Mouse (Mus musculus) hindbrain, postnatal 0 days (tissue): ENCODE measurements around the gene Dennd2c. TPM values are rescaled to one million over a fixed set of nuclear protein-coding genes. Genes with fewer than 3 reads are reported as not detected.
"Not testable (repeated sequence)": the region's sequence is repeated elsewhere in the genome, so short reads cannot be mapped to it uniquely, and the experiment has no call there.

ENCODE experiments used
- ATAC-seq: fragments of 200-750 bp; cut with Nextera tagmentation; 2 replicates; pipeline ENCODE4 v1.8.0; 2017; ENCODE audit warnings: mild to moderate bottlenecking, moderate TSS enrichment, moderate library complexity
- DNase-seq: peaks from one replicate; pipeline ENCODE4 v3.0.0-alpha.2; 2015; ENCODE audit warnings: low spot score
- H3K27ac ChIP-seq: fragments of 300-500 bp; sonication (generic); 2 replicates; pipeline ENCODE4 v1.5.1; 2014; ENCODE audit warnings: mild to moderate bottlenecking
- H3K27me3 ChIP-seq: fragments of 300-500 bp; sonication (generic); 2 replicates; pipeline ENCODE4 v1.6.1; 2014; ENCODE audit warnings: low read length, mixed read lengths; ENCODE audit not compliant: insufficient read depth
- H3K36me3 ChIP-seq: fragments of 300-500 bp; sonication (generic); 2 replicates; pipeline ENCODE4 v1.6.1; 2014; ENCODE audit warnings: low read length, mixed read lengths; ENCODE audit not compliant: insufficient read depth
- H3K4me1 ChIP-seq: fragments of 300-500 bp; sonication (generic); 2 replicates; pipeline ENCODE4 v1.6.1; 2014; ENCODE audit warnings: antibody characterized with exemption, low read length, mixed read lengths; ENCODE audit not compliant: insufficient read depth
- H3K4me2 ChIP-seq: fragments of 300-500 bp; sonication (generic); 2 replicates; pipeline ENCODE4 v1.6.1; 2014; ENCODE audit warnings: low read depth, mild to moderate bottlenecking, low read length, moderate library complexity, mixed read lengths
- H3K4me3 ChIP-seq: fragments of 300-500 bp; sonication (generic); 2 replicates; pipeline ENCODE4 v1.5.1; 2014; ENCODE audit warnings: low read length
- H3K9ac ChIP-seq: fragments of 300-500 bp; sonication (generic); replicated peaks from 2 replicates; pipeline ENCODE4 v1.6.1; 2014; ENCODE audit warnings: mild to moderate bottlenecking, low read length, moderate library complexity, mixed read lengths
- H3K9me3 ChIP-seq: fragments of 300-500 bp; sonication (generic); 2 replicates; pipeline ENCODE4 v1.6.1; 2016; ENCODE audit warnings: low read length, mixed read lengths
- CTCF ChIP-seq: IDR thresholded peaks from 2 replicates; pipeline ENCODE4 v1.5.1; 2016; ENCODE audit warnings: antibody characterized with exemption, control low read depth, low read depth
- WGBS: fragments of 180-500 bp; shearing (Covaris S2); extraction: QIAGEN DNeasy Blood & Tissue Kit; methylation state at CpG from one replicate; pipeline ENCODE4 v1.1.7; 2014; 5-methylcytosine and 5-hydroxymethylcytosine counted together
- polyA plus RNA-seq: library from polyadenylated mRNA; unstranded; fragments of >200 nt; fragmentation: Nextera tagmentation; extraction: Ambion mirVana; gene quantifications from 2 replicates; pipeline ENCODE4 v1.2.1, GENCODE M21; 2015
- total RNA-seq: library from RNA; depleted of rRNA; stranded (reverse); fragments of >200 nt; gene quantifications from 2 replicates; pipeline ENCODE4 v1.2.3, GENCODE M21; 2014

Gene Dennd2c
- total and polyA plus RNA-seq, 2 experiments from 2014 or later: 0.79 to 0.94 TPM

DNA sequence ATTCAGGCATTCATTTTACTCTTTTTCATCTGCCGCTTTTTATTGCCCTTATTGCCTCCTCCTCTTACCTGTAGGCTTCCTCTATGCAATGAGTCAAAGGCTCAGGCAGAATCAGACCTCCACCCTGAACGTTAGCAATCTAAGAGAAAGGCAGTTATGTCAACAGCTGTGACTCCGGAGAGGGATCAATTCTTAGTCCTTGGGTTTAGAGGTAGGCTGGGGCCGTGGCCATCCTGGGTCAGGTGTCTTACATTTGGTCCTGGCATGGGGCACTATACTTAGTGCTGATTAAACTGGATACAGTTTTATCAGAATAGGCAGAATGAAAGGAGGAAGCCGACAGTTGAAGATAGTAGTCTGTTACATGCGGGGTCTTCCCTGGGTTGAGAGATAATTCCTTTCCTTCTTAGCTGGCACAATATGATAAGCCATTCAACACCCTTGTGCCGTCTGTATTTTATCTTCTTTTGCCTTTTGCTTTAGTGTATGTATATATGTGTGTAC lies 94.0 kb downstream of the Dennd2c start:
- no peaks in the 10 kb centered on the region for H3K27me3 ChIP-seq
- no peak overlapping the region for H3K27ac ChIP-seq
- 89% methylated on average over 7 of the region's 7 CpGs for WGBS
- no peak for DNase-seq
- H3K4me3 ChIP-seq: no peak overlapping the region
- H3K4me1 ChIP-seq: no peaks in the 10 kb centered on the region
- H3K9ac ChIP-seq: no peak overlapping the region
- H3K36me3 ChIP-seq: no peaks in the 10 kb centered on the region
- no peaks in the 10 kb centered on the region for H3K9me3 ChIP-seq
- ATAC-seq: no peak
- no peak for TF ChIP-seq CTCF
- no peak overlapping the region for H3K4me2 ChIP-seq

DNA sequence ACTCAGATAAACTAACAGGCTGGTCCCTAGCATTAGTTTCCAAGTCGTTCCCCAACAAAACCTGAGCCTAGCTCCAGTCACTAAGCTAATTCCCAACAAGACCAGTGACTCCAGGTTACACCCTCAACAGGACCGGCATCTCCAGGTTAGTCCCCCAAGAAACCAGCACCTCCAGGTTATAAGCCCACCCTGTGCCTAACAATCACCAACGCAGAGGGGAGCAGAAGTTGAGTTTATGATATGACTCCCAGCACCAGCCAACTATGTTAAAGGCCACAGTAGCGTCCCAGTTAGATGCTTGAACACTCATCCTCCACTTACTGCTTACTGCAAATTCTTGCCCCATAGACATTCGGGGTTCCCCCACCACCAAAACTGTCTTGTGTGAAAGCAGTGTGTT lies 97.0 kb downstream of the Dennd2c start:
- H3K4me1 ChIP-seq: no peaks in the 10 kb centered on the region
- no peak overlapping the region for H3K4me3 ChIP-seq
- H3K4me2 ChIP-seq: no peak overlapping the region
- no peak for TF ChIP-seq CTCF
- H3K9me3 ChIP-seq: no peaks in the 10 kb centered on the region
- ATAC-seq: no peak
- 92% methylated on average over 5 of the region's 5 CpGs for WGBS
- no peaks in the 10 kb centered on the region for H3K36me3 ChIP-seq
- H3K27ac ChIP-seq: no peak overlapping the region
- no peaks in the 10 kb centered on the region for H3K27me3 ChIP-seq
- no peak for DNase-seq
- H3K9ac ChIP-seq: no peak overlapping the region

DNA sequence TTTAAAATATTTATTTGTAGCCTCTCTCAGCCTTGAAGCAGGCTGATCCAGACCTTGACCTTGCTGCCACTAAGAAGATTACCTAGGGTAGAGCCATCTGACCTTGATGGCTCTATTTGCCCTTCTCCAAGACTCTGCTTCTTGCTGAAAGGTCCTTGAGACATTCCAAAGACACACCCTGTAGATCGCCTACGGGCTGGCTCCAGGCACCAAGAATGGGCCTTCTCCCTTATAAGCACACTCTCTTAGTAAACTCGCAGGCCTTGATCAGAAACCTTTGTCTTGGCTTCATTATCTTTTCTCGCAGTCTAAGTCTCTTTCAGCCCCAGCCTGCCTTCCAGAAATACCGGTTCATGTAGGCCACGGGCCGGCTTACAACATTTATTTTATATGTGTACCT lies 98.7 kb downstream of the Dennd2c start:
- H3K4me1 ChIP-seq, H3K27ac ChIP-seq, H3K9me3 ChIP-seq, ATAC-seq, DNase-seq, H3K9ac ChIP-seq, H3K36me3 ChIP-seq, H3K27me3 ChIP-seq, H3K4me3 ChIP-seq, H3K4me2 ChIP-seq: not testable (repeated sequence)
- WGBS: 94% methylated on average over 7 of the region's 7 CpGs

DNA sequence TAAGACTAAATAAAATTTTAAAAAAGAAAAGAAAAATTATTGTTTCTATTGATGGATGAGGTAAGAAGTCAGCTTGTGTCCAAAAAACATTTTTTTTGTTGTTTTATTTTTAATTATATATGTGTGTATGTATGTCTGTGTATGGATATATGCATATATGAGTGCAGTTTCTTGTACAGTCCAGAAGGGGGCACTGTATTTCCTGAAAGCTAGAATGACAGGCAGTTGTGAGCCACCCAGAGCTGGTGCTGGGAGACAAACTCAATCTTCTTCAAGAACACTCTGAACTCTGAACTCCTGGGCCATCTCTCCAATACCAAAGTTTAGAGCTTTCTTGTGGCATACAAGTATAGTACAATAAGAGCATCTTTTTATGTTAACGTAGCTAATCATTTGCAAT lies 101.2 kb downstream of the Dennd2c start:
- Histone ChIP-seq H3K9me3 (no peaks in the 10 kb centered on the region), H3K9ac (no peak overlapping the region), H3K4me3 (no peak overlapping the region), H3K4me1 (no peaks in the 10 kb centered on the region), H3K27me3 (no peaks in the 10 kb centered on the region), H3K4me2 (no peak overlapping the region), H3K27ac (no peak overlapping the region), H3K36me3 (no peaks in the 10 kb centered on the region)
- no peak for ATAC-seq
- no peak for DNase-seq
- TF ChIP-seq CTCF: no peak
- WGBS: 92% methylated on average over 1 of the region's 1 CpGs

DNA sequence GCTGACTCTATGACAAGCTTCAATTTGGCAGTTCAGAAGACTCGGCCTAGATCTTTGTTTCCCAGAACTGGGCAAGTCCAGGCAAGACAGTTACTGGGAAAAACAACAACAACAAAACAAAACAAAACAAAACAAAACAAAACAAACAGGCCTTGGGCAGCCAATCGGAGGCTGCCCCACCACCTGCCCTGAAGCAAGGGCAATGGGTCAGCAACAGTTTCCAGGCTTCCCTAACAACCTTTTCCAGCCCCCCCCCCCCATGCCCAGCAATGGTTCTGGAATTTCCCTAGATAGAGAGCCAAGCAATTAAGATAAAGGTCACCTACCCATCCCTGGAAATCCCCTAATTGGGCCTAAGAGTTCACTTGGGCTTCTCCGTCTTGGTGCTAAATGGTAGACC lies 102.0 kb downstream of the Dennd2c start:
- H3K4me1 ChIP-seq: no peaks in the 10 kb centered on the region

DNA sequence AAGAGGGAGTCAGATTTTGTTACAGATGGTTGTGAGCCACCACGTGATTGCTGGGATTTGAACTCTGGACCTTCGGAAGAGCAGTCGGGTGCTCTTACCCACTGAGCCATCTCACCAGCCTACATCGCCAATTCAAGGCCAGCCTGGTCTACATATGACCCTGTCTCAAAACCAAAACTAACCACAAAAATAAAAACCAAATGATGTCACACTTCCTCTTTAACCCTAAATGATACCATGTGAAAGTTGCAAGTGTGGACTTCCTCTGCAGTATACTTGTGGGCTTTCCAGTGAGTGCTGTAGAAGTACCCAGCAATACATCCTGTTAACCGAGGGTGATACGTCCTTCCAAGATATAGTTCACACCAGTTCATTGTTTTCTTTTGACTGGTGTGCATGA lies 104.0 kb downstream of the Dennd2c start:
- WGBS: 88% methylated on average over 6 of the region's 6 CpGs
- no peak for ATAC-seq
- H3K9ac ChIP-seq: no peak overlapping the region

More for the DNA sequence above, 102.0 kb downstream of the Dennd2c start:
- DNase-seq: no peak
- no peak overlapping the region for H3K4me2 ChIP-seq
- no peak for TF ChIP-seq CTCF
- no peaks in the 10 kb centered on the region for H3K36me3 ChIP-seq
- no peaks in the 10 kb centered on the region for H3K27me3 ChIP-seq
- H3K9me3 ChIP-seq: no peaks in the 10 kb centered on the region
- H3K9ac ChIP-seq: no peak overlapping the region
- no peak overlapping the region for H3K4me3 ChIP-seq
- ATAC-seq: no peak
- H3K27ac ChIP-seq: no peak overlapping the region
- 93% methylated on average over 3 of the region's 3 CpGs for WGBS

DNA sequence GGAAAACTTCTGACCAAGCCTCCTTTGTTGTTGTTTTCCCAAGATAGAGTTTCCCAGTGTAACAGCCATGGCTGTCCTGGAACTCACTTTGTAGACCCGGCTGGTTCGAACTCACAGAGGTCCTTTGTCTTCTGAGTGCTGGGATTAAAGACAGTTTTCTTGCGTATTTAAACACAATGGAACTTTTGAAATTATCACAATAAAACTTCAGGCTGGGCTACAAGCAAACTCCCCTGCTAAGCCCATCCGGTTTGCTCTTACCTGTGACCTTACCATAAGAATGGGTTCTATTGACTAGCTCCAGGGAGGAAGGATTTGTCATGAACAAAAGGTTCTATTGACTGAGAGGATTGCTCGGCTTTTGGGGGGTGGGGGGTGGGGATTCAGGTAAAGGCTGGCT lies 105.3 kb downstream of the Dennd2c start:
- H3K36me3 ChIP-seq: no peaks in the 10 kb centered on the region
- no peaks in the 10 kb centered on the region for H3K9me3 ChIP-seq
- H3K4me2 ChIP-seq: no peak overlapping the region
- no peak for TF ChIP-seq CTCF
- no peak for DNase-seq
- H3K27ac ChIP-seq: no peak overlapping the region
- H3K4me3 ChIP-seq: no peak overlapping the region
- 31% methylated on average over 5 of the region's 5 CpGs for WGBS
- no peak for ATAC-seq
- no peaks in the 10 kb centered on the region for H3K27me3 ChIP-seq
- no peak overlapping the region for H3K9ac ChIP-seq
- H3K4me1 ChIP-seq: no peaks in the 10 kb centered on the region

More for the DNA sequence above, 104.0 kb downstream of the Dennd2c start:
- H3K4me1 ChIP-seq: no peaks in the 10 kb centered on the region
- no peaks in the 10 kb centered on the region for H3K27me3 ChIP-seq
- no peaks in the 10 kb centered on the region for H3K36me3 ChIP-seq
- no peak overlapping the region for H3K27ac ChIP-seq
- H3K4me2 ChIP-seq: no peak overlapping the region
- DNase-seq: no peak
- TF ChIP-seq CTCF: no peak
- H3K9me3 ChIP-seq: no peaks in the 10 kb centered on the region
- H3K4me3 ChIP-seq: no peak overlapping the region
